Mouse (Mus musculus) lung, adult 2 months (tissue): ENCODE measurements around the gene E030018B13Rik.

Experiments used
- CTCF ChIP-seq: fragments of 200-500 bp; IDR thresholded peaks from 2 replicates; pipeline ENCODE4 v1.5.1; 2011; ENCODE audit warnings: mild to moderate bottlenecking, low read length, control low read depth; ENCODE audit not compliant: insufficient read depth
- POLR2A ChIP-seq: fragments of 200-500 bp; IDR thresholded peaks from 2 replicates; pipeline ENCODE4 v1.6.1; 2011; ENCODE audit warnings: low read depth, mild to moderate bottlenecking, control low read depth, low read length, borderline replicate concordance; ENCODE audit errors: extremely low read depth

DNA sequence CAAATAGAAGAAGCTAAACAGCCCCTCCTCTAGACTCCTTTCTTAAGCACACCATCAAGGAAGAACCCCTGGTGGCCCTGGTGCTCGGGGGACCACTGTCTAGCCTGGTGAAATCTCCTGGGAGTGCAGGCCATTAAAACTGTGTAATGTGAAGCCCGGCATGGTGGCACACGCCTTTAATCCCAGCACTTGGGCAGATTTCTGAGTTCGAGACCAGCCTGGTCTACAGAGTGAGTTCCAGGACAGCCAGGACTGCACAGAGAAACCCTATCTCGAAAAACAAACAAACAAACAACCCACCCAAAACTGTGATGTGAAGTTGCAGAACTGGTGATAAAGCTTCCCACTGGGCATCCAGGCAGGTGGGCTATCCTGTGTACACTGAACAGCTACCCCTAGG lies 47.0 kb downstream of the E030018B13Rik start:
- TF ChIP-seq CTCF (no peak), POLR2A (no peak)
